Mouse (Mus musculus): ENCODE data around the gene Tmem150c. TPM values are rescaled to one million over a fixed set of nuclear protein-coding genes. Genes with fewer than 3 reads are reported as not detected.
A peak's percentile ranks its signal among the peaks of the same experiment; 100 is the strongest.

The Tmem150c gene
- polyA plus RNA-seq, 1 experiment from 2014 or later = 0.90 TPM

DNA sequence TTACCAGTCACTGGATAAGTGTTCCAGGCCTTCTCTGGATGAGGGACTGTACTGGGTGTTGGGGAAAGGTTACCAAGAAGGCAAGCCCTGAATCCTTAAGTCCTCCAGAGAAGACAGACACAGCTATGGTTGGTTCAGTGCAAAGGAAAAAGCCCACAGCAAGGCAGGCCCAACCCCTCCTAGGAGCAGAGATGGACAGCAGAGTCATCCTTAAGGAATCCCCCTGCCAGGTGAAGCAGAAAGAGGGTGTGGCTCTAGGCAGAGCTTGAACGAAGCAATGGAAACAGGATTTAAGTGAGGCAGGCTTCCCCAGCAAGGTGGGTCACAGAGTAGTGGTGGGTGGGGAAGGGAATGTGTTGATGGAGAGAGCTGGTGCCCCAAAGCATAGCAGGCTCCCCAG, 35.1 kb downstream of the Tmem150c start:
- no peak overlapping the region for H3K9ac ChIP-seq
- H3K4me1 ChIP-seq = peaks cover 14% of the 10 kb centered on the region
- H3K27ac ChIP-seq (replicated peaks) = no peak overlapping the region
- no peaks in the 10 kb centered on the region for H3K9me3 ChIP-seq
- H3K27me3 ChIP-seq (replicated peaks) = peaks cover 17% of the 10 kb centered on the region
- no peak overlapping the region for H3K4me3 ChIP-seq
- no peak overlapping the region for H3K4me2 ChIP-seq
- WGBS = 52% methylated on average over 1 of the region's 1 CpGs
- no peak for ATAC-seq (ENCODE audit: extremely low read depth, insufficient number of reproducible peaks, low FRiP score, low TSS enrichment)
- H3K36me3 ChIP-seq = no peaks in the 10 kb centered on the region

DNA sequence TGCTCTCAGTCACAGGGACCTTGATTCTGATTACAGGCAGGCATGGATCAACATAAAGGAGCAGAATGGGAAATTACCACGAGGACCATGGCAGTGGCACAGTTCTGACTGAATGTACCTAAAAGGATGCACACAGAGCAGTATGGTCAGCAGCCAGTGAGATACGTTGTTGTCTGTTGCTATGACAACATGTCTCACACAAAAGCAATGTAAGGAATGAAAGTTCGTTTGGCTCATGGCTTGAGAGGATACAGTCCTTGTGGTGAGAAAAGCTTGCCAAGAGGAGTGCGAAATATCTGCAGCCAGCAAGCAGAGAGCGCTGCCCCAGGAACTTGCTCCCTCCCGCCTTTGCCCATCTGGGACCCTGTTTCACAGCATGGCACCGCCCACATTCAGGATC, 36.3 kb downstream of the Tmem150c start:
- H3K36me3 ChIP-seq = no peaks in the 10 kb centered on the region
- H3K27me3 ChIP-seq (replicated peaks) = peaks cover 29% of the 10 kb centered on the region
- no peak overlapping the region for H3K27ac ChIP-seq (replicated peaks)
- 48% methylated on average over 7 of the region's 7 CpGs for WGBS
- no peak overlapping the region for H3K4me2 ChIP-seq
- peaks cover 14% of the 10 kb centered on the region for H3K4me1 ChIP-seq
- H3K9ac ChIP-seq = no peak overlapping the region
- H3K9me3 ChIP-seq = no peaks in the 10 kb centered on the region
- ATAC-seq (ENCODE audit: extremely low read depth, insufficient number of reproducible peaks, low FRiP score, low TSS enrichment) = no peak
- H3K4me3 ChIP-seq = no peak overlapping the region

DNA sequence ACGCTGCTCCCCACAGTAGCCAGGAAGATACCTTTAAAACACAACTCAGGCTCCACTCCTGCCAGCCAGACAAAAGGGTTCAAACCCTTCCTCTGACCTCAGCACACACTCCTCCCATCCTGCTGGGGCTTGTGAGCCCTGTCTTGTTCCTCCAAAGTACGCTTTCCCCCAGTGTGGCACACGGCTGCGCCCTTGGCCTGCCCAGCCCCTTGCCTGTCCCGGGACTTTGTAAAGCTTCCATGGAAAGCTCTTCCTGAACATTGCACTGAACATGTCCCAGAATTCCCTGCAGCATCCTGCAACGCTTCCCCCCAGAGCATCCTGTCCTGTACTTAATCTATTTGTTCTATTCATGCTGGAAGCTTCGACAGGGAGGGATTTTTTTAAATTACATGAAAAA, 38.4 kb downstream of the Tmem150c start:
- 47% methylated on average over 7 of the region's 7 CpGs for WGBS
- Histone ChIP-seq H3K9me3 (no peaks in the 10 kb centered on the region), H3K9ac (no peak overlapping the region), H3K27me3 (replicated peaks) (peaks cover 41% of the 10 kb centered on the region), H3K4me3 (peak overlapping the region; percentile 32; the same call in 1 of the 2 replicates), H3K4me2 (peak overlapping the region; percentile 60), H3K36me3 (no peaks in the 10 kb centered on the region), H3K4me1 (peaks cover 9% of the 10 kb centered on the region), H3K27ac (replicated peaks) (no peak overlapping the region)
- ATAC-seq (ENCODE audit: extremely low read depth, insufficient number of reproducible peaks, low FRiP score, low TSS enrichment) = no peak

DNA sequence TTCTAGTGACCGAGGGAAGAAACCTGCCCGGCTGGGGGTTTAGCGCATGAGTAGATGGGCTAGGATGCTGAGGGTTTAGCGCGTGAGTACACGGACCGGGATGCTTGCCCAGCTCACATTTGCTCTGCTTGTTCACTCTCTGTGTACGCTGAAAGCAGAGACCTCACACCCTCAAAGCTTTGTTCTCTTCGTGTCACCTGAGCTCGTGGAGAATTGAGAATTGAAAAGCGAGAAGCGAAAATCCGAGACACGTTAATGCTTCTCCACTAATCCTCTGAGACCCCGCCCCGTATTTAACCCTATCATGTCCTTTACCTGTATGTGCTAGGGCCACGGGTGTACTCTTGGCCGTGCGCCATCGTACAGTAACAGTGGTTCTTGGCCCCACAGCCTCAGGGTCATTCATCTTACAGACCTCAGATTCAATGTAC, 38.9 kb downstream of the Tmem150c start:
- 4% methylated on average over 20 of the region's 20 CpGs for WGBS
- H3K36me3 ChIP-seq = no peaks in the 10 kb centered on the region
- no peak for ATAC-seq (ENCODE audit: extremely low read depth, insufficient number of reproducible peaks, low FRiP score, low TSS enrichment)
- H3K4me2 ChIP-seq = peak overlapping the region; percentile 60
- H3K9ac ChIP-seq = no peak overlapping the region
- H3K27ac ChIP-seq (replicated peaks) = no peak overlapping the region
- peaks cover 9% of the 10 kb centered on the region for H3K4me1 ChIP-seq
- peaks cover 41% of the 10 kb centered on the region for H3K27me3 ChIP-seq (replicated peaks)
- H3K4me3 ChIP-seq = peak overlapping the region; percentile 32
- no peaks in the 10 kb centered on the region for H3K9me3 ChIP-seq

GRCm38 (mm10) chr5:100119331-100119730, 40.3 kb downstream of the Tmem150c start:
- no peaks in the 10 kb centered on the region for H3K9me3 ChIP-seq
- no peak overlapping the region for H3K27ac ChIP-seq (replicated peaks)
- H3K27me3 ChIP-seq (replicated peaks) = peaks cover 46% of the 10 kb centered on the region
- H3K4me1 ChIP-seq = peaks cover 9% of the 10 kb centered on the region
- no peaks in the 10 kb centered on the region for H3K36me3 ChIP-seq
- H3K9ac ChIP-seq = no peak overlapping the region
- H3K4me3 ChIP-seq = no peak overlapping the region
- 53% methylated on average over 8 of the region's 8 CpGs for WGBS
- no peak overlapping the region for H3K4me2 ChIP-seq
- no peak for ATAC-seq (ENCODE audit: extremely low read depth, insufficient number of reproducible peaks, low FRiP score, low TSS enrichment)

GRCm38 (mm10) chr5:100113403-100113802, 46.2 kb downstream of the Tmem150c start:
- no peak overlapping the region for H3K4me2 ChIP-seq
- peaks cover 6% of the 10 kb centered on the region; the same call in 1 of the 2 replicates for H3K4me1 ChIP-seq
- no peaks in the 10 kb centered on the region for H3K9me3 ChIP-seq
- H3K27ac ChIP-seq (replicated peaks) = no peak overlapping the region
- H3K27me3 ChIP-seq (replicated peaks) = peaks cover 26% of the 10 kb centered on the region
- H3K36me3 ChIP-seq = no peaks in the 10 kb centered on the region
- no peak for ATAC-seq (ENCODE audit: extremely low read depth, insufficient number of reproducible peaks, low FRiP score, low TSS enrichment)
- 49% methylated on average over 5 of the region's 5 CpGs for WGBS
- H3K9ac ChIP-seq = no peak overlapping the region
- H3K4me3 ChIP-seq = no peak overlapping the region

DNA sequence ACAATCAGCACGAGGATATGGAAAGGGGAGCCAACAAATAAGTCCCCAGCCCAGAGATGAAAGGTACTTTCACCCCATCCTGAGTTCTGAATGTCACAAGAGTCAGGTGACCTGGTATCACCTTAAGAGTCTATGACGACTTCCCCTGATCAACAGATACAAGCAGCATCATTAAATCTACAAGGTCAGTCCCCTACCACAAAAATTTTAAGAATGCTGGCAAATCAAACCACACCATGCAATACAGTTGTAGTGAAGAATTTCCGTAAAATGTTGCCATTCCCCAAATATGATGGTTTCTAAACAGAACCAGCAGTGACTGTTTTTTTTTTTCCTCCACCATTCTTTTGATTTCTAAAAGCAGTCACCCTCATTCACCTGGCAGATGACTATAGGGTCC, 49.0 kb downstream of the Tmem150c start:
- Histone ChIP-seq H3K27me3 (replicated peaks) (peaks cover 13% of the 10 kb centered on the region; the same call in 1 of the 2 replicates), H3K9me3 (no peaks in the 10 kb centered on the region), H3K9ac (no peak overlapping the region), H3K4me3 (no peak overlapping the region), H3K4me2 (no peak overlapping the region), H3K27ac (replicated peaks) (no peak overlapping the region), H3K36me3 (no peaks in the 10 kb centered on the region), H3K4me1 (peaks cover 6% of the 10 kb centered on the region; the same call in 1 of the 2 replicates)
- no peak for ATAC-seq (ENCODE audit: extremely low read depth, insufficient number of reproducible peaks, low FRiP score, low TSS enrichment)
- WGBS = 67% methylated on average over 3 of the region's 3 CpGs

DNA sequence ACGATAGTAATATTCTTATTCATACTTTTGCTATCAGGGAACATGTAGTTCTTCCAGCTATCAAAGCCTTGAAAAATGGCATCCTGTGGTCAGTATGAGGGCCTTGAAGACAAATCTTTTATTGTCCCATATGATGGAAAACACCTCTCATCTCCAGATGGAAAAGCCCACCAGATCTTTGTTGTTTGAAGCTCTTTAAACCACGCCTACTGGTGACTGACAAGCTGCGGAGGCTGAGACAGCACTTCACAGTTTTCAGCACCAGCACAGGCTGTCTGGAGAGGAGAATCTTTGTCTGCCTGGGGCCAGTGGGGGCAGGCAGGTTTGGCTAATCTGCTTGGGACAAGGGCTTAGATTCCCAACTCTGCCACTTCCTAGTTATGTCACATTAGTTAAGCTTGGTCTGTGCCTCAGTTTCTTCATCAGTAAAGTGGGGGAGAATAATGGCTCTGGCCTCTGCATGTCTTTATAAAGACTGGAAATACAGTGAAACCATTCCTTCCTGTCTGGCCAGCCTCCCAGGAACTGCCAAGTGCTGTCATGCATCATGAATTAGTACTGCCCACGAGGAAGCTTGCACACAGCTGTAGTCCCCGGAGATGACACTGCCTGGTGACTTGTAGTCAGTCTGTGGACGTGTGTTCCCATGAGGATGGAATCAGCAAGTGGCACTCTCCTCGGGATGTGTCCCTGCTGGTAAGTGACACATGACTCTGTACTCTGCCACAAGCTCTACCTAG, 49.9 kb downstream of the Tmem150c start:
- Histone ChIP-seq H3K27ac (replicated peaks) (no peak overlapping the region), H3K36me3 (no peaks in the 10 kb centered on the region), H3K9ac (no peak overlapping the region), H3K27me3 (replicated peaks) (peaks cover 8% of the 10 kb centered on the region; the same call in 1 of the 2 replicates), H3K4me2 (no peak overlapping the region), H3K4me1 (peaks cover 6% of the 10 kb centered on the region; the same call in 1 of the 2 replicates), H3K4me3 (no peak overlapping the region), H3K9me3 (no peaks in the 10 kb centered on the region)
- WGBS = 35% methylated on average over 7 of the region's 7 CpGs
- ATAC-seq (ENCODE audit: extremely low read depth, insufficient number of reproducible peaks, low FRiP score, low TSS enrichment) = no peak

- Histone ChIP-seq H3K27me3 (replicated peaks) (peaks cover 8% of the 10 kb centered on the region; the same call in 1 of the 2 replicates), H3K9ac (no peak overlapping the region), H3K9me3 (no peaks in the 10 kb centered on the region), H3K4me2 (no peak overlapping the region), H3K36me3 (no peaks in the 10 kb centered on the region), H3K4me3 (no peak overlapping the region), H3K27ac (replicated peaks) (no peak overlapping the region), H3K4me1 (peaks cover 6% of the 10 kb centered on the region; the same call in 1 of the 2 replicates)
- WGBS = 76% methylated on average over 9 of the region's 9 CpGs
- no peak for ATAC-seq (ENCODE audit: extremely low read depth, insufficient number of reproducible peaks, low FRiP score, low TSS enrichment)
Observed at GRCm38 (mm10) chr5:100108866-100109265, 50.7 kb downstream of the Tmem150c start.

DNA sequence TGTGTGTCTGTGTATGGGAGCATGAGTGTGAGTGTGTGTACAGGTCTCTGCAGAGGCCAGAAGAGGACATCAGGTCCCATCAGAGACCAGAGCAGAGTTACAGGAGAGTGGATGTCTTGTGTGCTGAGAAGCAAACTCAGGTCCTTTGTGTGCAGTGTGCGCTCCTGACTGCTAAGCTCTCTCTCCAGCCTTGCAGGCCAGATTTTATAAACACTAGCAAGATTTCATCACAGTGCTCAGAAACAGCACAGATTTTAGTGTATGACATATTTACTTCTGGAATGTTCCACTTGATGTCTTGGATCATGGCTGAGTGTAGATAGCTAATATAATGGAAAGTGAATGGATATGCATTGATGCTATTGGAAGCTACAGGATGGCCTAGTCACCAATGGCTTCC, 57.2 kb downstream of the Tmem150c start:
- no peak overlapping the region for H3K27ac ChIP-seq (replicated peaks)
- 71% methylated on average over 1 of the region's 1 CpGs for WGBS
- no peaks in the 10 kb centered on the region for H3K27me3 ChIP-seq (replicated peaks)
- H3K9me3 ChIP-seq = no peaks in the 10 kb centered on the region
- no peaks in the 10 kb centered on the region for H3K36me3 ChIP-seq
- no peaks in the 10 kb centered on the region for H3K4me1 ChIP-seq
- H3K9ac ChIP-seq = no peak overlapping the region
- no peak overlapping the region for H3K4me3 ChIP-seq
- no peak for ATAC-seq (ENCODE audit: extremely low read depth, insufficient number of reproducible peaks, low FRiP score, low TSS enrichment)
- no peak overlapping the region for H3K4me2 ChIP-seq

DNA sequence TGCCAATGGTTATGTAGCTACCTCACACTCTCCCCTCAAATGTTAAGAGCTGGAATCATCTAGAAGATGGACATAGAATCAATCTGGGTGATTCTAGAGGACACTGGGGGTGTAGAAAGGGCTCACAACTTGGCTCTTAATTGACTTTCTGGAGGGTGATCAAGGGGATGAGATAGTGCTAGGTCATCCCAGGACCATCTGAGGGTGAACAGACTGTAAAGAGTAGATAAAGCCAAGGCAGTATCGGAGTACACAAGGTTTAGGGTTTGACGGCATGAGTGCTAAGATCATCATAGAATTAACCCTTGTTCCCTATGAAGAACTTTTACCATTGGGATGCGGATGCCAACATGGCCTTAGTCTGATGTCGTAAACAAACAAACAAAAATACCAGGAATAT, 61.6 kb downstream of the Tmem150c start:
- 81% methylated on average over 4 of the region's 4 CpGs for WGBS
- Histone ChIP-seq H3K9me3 (no peaks in the 10 kb centered on the region), H3K4me2 (no peak overlapping the region), H3K27me3 (replicated peaks) (no peaks in the 10 kb centered on the region), H3K4me1 (no peaks in the 10 kb centered on the region), H3K9ac (no peak overlapping the region), H3K36me3 (no peaks in the 10 kb centered on the region), H3K4me3 (no peak overlapping the region), H3K27ac (replicated peaks) (no peak overlapping the region)
- no peak for ATAC-seq (ENCODE audit: extremely low read depth, insufficient number of reproducible peaks, low FRiP score, low TSS enrichment)

DNA sequence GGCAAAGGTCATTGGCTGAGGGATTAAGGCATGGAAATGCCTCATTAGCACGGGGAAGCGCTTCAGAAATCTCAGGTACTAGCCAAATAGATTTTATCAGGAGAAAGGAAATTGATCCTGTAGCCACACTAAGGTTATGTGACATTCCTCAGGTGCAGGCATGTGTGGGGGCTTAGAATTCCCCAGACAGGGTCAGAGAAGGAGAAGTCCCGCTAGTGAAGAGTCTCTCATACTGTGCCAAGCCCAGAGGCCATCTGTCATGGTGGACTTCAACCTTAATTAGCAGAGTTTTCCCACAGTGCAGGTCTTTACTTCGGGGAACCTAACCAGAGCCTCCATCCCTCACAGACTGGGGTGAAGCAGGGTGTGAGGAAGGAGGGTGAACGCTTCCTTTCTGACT, 62.7 kb downstream of the Tmem150c start:
- WGBS = 56% methylated on average over 5 of the region's 5 CpGs
- ATAC-seq (ENCODE audit: extremely low read depth, insufficient number of reproducible peaks, low FRiP score, low TSS enrichment) = no peak
- H3K4me3 ChIP-seq = no peak overlapping the region
- H3K27ac ChIP-seq (replicated peaks) = no peak overlapping the region
- H3K4me2 ChIP-seq = no peak overlapping the region
- H3K9ac ChIP-seq = no peak overlapping the region
- no peaks in the 10 kb centered on the region for H3K36me3 ChIP-seq
- no peaks in the 10 kb centered on the region for H3K4me1 ChIP-seq
- H3K27me3 ChIP-seq (replicated peaks) = peaks cover 4% of the 10 kb centered on the region
- no peaks in the 10 kb centered on the region for H3K9me3 ChIP-seq

Measured in heart, embryonic 13.5 days (tissue).